Mouse (Mus musculus): ENCODE measurements around the gene Tifab. TPM values are rescaled to one million over a fixed set of nuclear protein-coding genes. Genes with fewer than 3 reads are reported as not detected.

Gene Tifab
- polyA plus RNA-seq, 1 experiment from 2014 or later, result 1.9 TPM

GRCm38 (mm10) chr13:56155048-56155447 lies 23.6 kb downstream of the Tifab start:
- no peak overlapping the region for H3K4me2 ChIP-seq
- DNase-seq (ENCODE audit: low spot score) (no peak), ATAC-seq (replicated peaks; ENCODE audit: low FRiP score) (no peak)
- no peak overlapping the region for H3K9ac ChIP-seq (ENCODE audit: low read depth, low read length)
- 44% methylated on average over 5 of the region's 5 CpGs for WGBS
- H3K27ac ChIP-seq (ENCODE audit: low read depth, low read length), result no peak overlapping the region
- H3K36me3 ChIP-seq (ENCODE audit: control insufficient read depth, insufficient read depth, low read length), result no peaks in the 10 kb centered on the region
- peaks cover under 1% of the 10 kb centered on the region for H3K4me1 ChIP-seq (replicated peaks; ENCODE audit: control insufficient read depth, insufficient read depth, low read length)
- H3K9me3 ChIP-seq (ENCODE audit: control insufficient read depth, low read length), result no peaks in the 10 kb centered on the region
- H3K27me3 ChIP-seq (replicated peaks; ENCODE audit: control insufficient read depth, insufficient read depth, low read length), result no peaks in the 10 kb centered on the region
- no peak overlapping the region for H3K4me3 ChIP-seq (ENCODE audit: low read depth, low read length)

- ATAC-seq (replicated peaks; ENCODE audit: low FRiP score), result no peak
- H3K27me3 ChIP-seq (replicated peaks; ENCODE audit: control insufficient read depth, insufficient read depth, low read length), result no peaks in the 10 kb centered on the region
- H3K4me2 ChIP-seq, result no peak overlapping the region
- 51% methylated on average over 7 of the region's 7 CpGs for WGBS
- no peaks in the 10 kb centered on the region for H3K9me3 ChIP-seq (ENCODE audit: control insufficient read depth, low read length)
- no peak overlapping the region for H3K4me3 ChIP-seq (ENCODE audit: low read depth, low read length)
- DNase-seq (ENCODE audit: low spot score), result no peak
- no peak overlapping the region for H3K9ac ChIP-seq (ENCODE audit: low read depth, low read length)
- no peaks in the 10 kb centered on the region for H3K36me3 ChIP-seq (ENCODE audit: control insufficient read depth, insufficient read depth, low read length)
- no peak overlapping the region for H3K27ac ChIP-seq (ENCODE audit: low read depth, low read length)
- no peaks in the 10 kb centered on the region; the same call in 1 of the 2 replicates for H3K4me1 ChIP-seq (replicated peaks; ENCODE audit: control insufficient read depth, insufficient read depth, low read length)
These were observed 25.8 kb downstream of the Tifab start for GRCm38 (mm10) chr13:56152773-56153460.

- Histone ChIP-seq H3K4me3 (ENCODE audit: low read depth, low read length) (peak overlapping the region; percentile 40), H3K27ac (ENCODE audit: low read depth, low read length) (no peak overlapping the region), H3K27me3 (replicated peaks; ENCODE audit: control insufficient read depth, insufficient read depth, low read length) (no peaks in the 10 kb centered on the region), H3K36me3 (ENCODE audit: control insufficient read depth, insufficient read depth, low read length) (no peaks in the 10 kb centered on the region), H3K4me2 (peak overlapping the region; percentile 64), H3K4me1 (replicated peaks; ENCODE audit: control insufficient read depth, insufficient read depth, low read length) (no peaks in the 10 kb centered on the region; the same call in 1 of the 2 replicates), H3K9ac (ENCODE audit: low read depth, low read length) (no peak overlapping the region), H3K9me3 (ENCODE audit: control insufficient read depth, low read length) (no peaks in the 10 kb centered on the region)
- peak; percentile 69; the same call in 1 of the 2 replicates for ATAC-seq (replicated peaks; ENCODE audit: low FRiP score)
- WGBS, result 35% methylated on average over 22 of the region's 22 CpGs
- no peak for DNase-seq (ENCODE audit: low spot score)
These were observed 27.1 kb downstream of the Tifab start for GRCm38 (mm10) chr13:56151404-56152226.

GRCm38 (mm10) chr13:56145523-56145922 lies 33.2 kb downstream of the Tifab start:
- WGBS, result 35% methylated on average over 3 of the region's 3 CpGs
- DNase-seq (ENCODE audit: low spot score) (no peak), ATAC-seq (replicated peaks; ENCODE audit: low FRiP score) (no peak)

GRCm38 (mm10) chr13:56144021-56144420 lies 34.7 kb downstream of the Tifab start:
- Histone ChIP-seq H3K4me1 (replicated peaks; ENCODE audit: control insufficient read depth, insufficient read depth, low read length) (0 out of 2 replicates have a peak, but pooled peaks cover 4% of the 10 kb centered on the region), H3K36me3 (ENCODE audit: control insufficient read depth, insufficient read depth, low read length) (no peaks in the 10 kb centered on the region), H3K9ac (ENCODE audit: low read depth, low read length) (no peak overlapping the region), H3K9me3 (ENCODE audit: control insufficient read depth, low read length) (no peaks in the 10 kb centered on the region), H3K27me3 (replicated peaks; ENCODE audit: control insufficient read depth, insufficient read depth, low read length) (no peaks in the 10 kb centered on the region), H3K4me3 (ENCODE audit: low read depth, low read length) (no peak overlapping the region), H3K27ac (ENCODE audit: low read depth, low read length) (no peak overlapping the region), H3K4me2 (no peak overlapping the region)
- DNase-seq (ENCODE audit: low spot score) (no peak), ATAC-seq (replicated peaks; ENCODE audit: low FRiP score) (no peak)
- 57% methylated on average over 2 of the region's 2 CpGs for WGBS

More at GRCm38 (mm10) chr13:56145523-56145922, 33.2 kb downstream of the Tifab start:
- no peaks in the 10 kb centered on the region for H3K36me3 ChIP-seq (ENCODE audit: control insufficient read depth, insufficient read depth, low read length)
- no peak overlapping the region for H3K4me2 ChIP-seq
- H3K9ac ChIP-seq (ENCODE audit: low read depth, low read length), result no peak overlapping the region
- H3K4me1 ChIP-seq (replicated peaks; ENCODE audit: control insufficient read depth, insufficient read depth, low read length), result 0 out of 2 replicates have a peak, but pooled peaks cover 4% of the 10 kb centered on the region
- no peak overlapping the region for H3K27ac ChIP-seq (ENCODE audit: low read depth, low read length)
- no peak overlapping the region for H3K4me3 ChIP-seq (ENCODE audit: low read depth, low read length)
- no peaks in the 10 kb centered on the region for H3K9me3 ChIP-seq (ENCODE audit: control insufficient read depth, low read length)
- H3K27me3 ChIP-seq (replicated peaks; ENCODE audit: control insufficient read depth, insufficient read depth, low read length), result no peaks in the 10 kb centered on the region

- Histone ChIP-seq H3K27me3 (replicated peaks; ENCODE audit: control insufficient read depth, insufficient read depth, low read length) (no peaks in the 10 kb centered on the region), H3K9me3 (ENCODE audit: control insufficient read depth, low read length) (no peaks in the 10 kb centered on the region), H3K27ac (ENCODE audit: low read depth, low read length) (no peak overlapping the region), H3K36me3 (ENCODE audit: control insufficient read depth, insufficient read depth, low read length) (no peaks in the 10 kb centered on the region), H3K4me3 (ENCODE audit: low read depth, low read length) (no peak overlapping the region), H3K4me1 (replicated peaks; ENCODE audit: control insufficient read depth, insufficient read depth, low read length) (0 out of 2 replicates have a peak, but pooled peaks cover 4% of the 10 kb centered on the region), H3K9ac (ENCODE audit: low read depth, low read length) (no peak overlapping the region), H3K4me2 (no peak overlapping the region)
- ATAC-seq (replicated peaks; ENCODE audit: low FRiP score), result no peak
- no peak for DNase-seq (ENCODE audit: low spot score)
- 34% methylated on average over 7 of the region's 7 CpGs for WGBS
These were observed 35.6 kb downstream of the Tifab start for GRCm38 (mm10) chr13:56143151-56143513.

- ATAC-seq (replicated peaks; ENCODE audit: low FRiP score), result no peak
- Histone ChIP-seq H3K4me2 (no peak overlapping the region), H3K27ac (ENCODE audit: low read depth, low read length) (no peak overlapping the region), H3K4me3 (ENCODE audit: low read depth, low read length) (no peak overlapping the region), H3K9me3 (ENCODE audit: control insufficient read depth, low read length) (no peaks in the 10 kb centered on the region), H3K36me3 (ENCODE audit: control insufficient read depth, insufficient read depth, low read length) (no peaks in the 10 kb centered on the region), H3K9ac (ENCODE audit: low read depth, low read length) (no peak overlapping the region), H3K27me3 (replicated peaks; ENCODE audit: control insufficient read depth, insufficient read depth, low read length) (no peaks in the 10 kb centered on the region), H3K4me1 (replicated peaks; ENCODE audit: control insufficient read depth, insufficient read depth, low read length) (0 out of 2 replicates have a peak, but pooled peaks cover 4% of the 10 kb centered on the region)
- DNase-seq (ENCODE audit: low spot score), result no peak
- 25% methylated on average over 11 of the region's 11 CpGs for WGBS
These were observed 36.1 kb downstream of the Tifab start for GRCm38 (mm10) chr13:56142382-56143150.

GRCm38 (mm10) chr13:56139167-56139751 lies 39.4 kb downstream of the Tifab start:
- Histone ChIP-seq H3K36me3 (ENCODE audit: control insufficient read depth, insufficient read depth, low read length) (no peaks in the 10 kb centered on the region), H3K4me1 (replicated peaks; ENCODE audit: control insufficient read depth, insufficient read depth, low read length) (peaks cover 14% of the 10 kb centered on the region), H3K4me2 (no peak overlapping the region), H3K9me3 (ENCODE audit: control insufficient read depth, low read length) (no peaks in the 10 kb centered on the region), H3K9ac (ENCODE audit: low read depth, low read length) (no peak overlapping the region), H3K27me3 (replicated peaks; ENCODE audit: control insufficient read depth, insufficient read depth, low read length) (no peaks in the 10 kb centered on the region), H3K27ac (ENCODE audit: low read depth, low read length) (no peak overlapping the region), H3K4me3 (ENCODE audit: low read depth, low read length) (no peak overlapping the region)
- 61% methylated on average over 6 of the region's 6 CpGs for WGBS
- ATAC-seq (replicated peaks; ENCODE audit: low FRiP score), result no peak
- no peak for DNase-seq (ENCODE audit: low spot score)

Data from liver, embryonic 11.5 days (tissue).